In the genomic region with DNA sequence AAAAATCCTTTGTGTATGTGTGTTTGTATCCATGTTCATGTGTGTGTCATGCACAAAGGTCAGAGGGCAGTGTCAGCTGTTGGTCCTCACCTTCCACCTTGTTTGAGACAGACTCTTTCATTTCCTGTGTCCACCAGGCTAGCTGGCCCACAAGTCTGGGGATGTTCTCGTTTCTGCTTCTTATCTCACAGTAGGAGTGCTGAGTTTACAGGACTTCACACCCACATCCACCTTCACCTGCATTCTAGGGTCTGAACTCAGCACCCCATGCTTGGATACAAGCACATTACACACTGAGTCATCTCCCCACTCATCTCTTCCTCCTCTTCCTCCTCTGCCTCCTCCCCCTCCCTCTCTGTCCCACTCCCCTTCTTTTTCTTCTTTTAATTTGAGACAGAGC, we compare ENCODE assay signal across 20 mouse cellular contexts. TPM values are rescaled to one million over a fixed set of nuclear protein-coding genes. Genes with fewer than 3 reads are reported as not detected.
A peak's percentile ranks its signal among the peaks of the same experiment; 100 is the strongest.
DNase-seq lines count a peak whose midpoint lies in the region; ATAC-seq and TF ChIP-seq lines count a peak whose summit lies in the region.
"Had no signal": no experiment of that assay in that cellular context is flagged by ENCODE, and none has a peak within 500 bp of the region (broad histone marks: within the 10 kb centered on the region; RNA-seq: fewer than 3 reads in every experiment).

No protein-coding gene starts in this region.

- no peak for TF ChIP-seq POLR2A in bone marrow, adult 2 months (IDR thresholded peaks at IDR 0.05; ENCODE audit: borderline replicate concordance, control insufficient read depth, low read depth, low read length)

- peak overlapping the region; percentile 1; the same call in 1 of the 2 replicates for H3K4me2 ChIP-seq in heart, embryonic 13.5 days
- peak overlapping the region; percentile 60 for H3K4me2 ChIP-seq in liver, postnatal 0 days (ENCODE audit: low read depth, low read length)
- H3K4me2 ChIP-seq: embryonic facial prominence, embryonic 12.5 days; hindbrain, embryonic 12.5 days; neural tube, embryonic 12.5 days had no signal

- TF ChIP-seq EP300 in liver, postnatal 0 days (IDR thresholded peaks at IDR 0.05; ENCODE audit: low read depth) = no peak

- TF ChIP-seq CTCF in bone marrow, adult 2 months (IDR thresholded peaks at IDR 0.05; ENCODE audit: control insufficient read depth, insufficient read depth, low read length) = no peak
- no peak for TF ChIP-seq CTCF in liver, postnatal 0 days (IDR thresholded peaks at IDR 0.05; ENCODE audit: low read depth)

- ATAC-seq in heart, embryonic 13.5 days (ENCODE audit: extremely low read depth, insufficient number of reproducible peaks, low FRiP score, low TSS enrichment) = no peak
- ATAC-seq in liver, postnatal 0 days = peak; percentile 47

- H3K36me3 ChIP-seq in heart, embryonic 13.5 days = no peaks in the 10 kb centered on the region
- H3K36me3 ChIP-seq in liver, postnatal 0 days (replicated peaks; ENCODE audit: insufficient read depth, low read length) = peaks cover 6% of the 10 kb centered on the region; the same call in 1 of the 2 replicates
- H3K36me3 ChIP-seq: embryonic facial prominence, embryonic 12.5 days; hindbrain, embryonic 12.5 days; limb, embryonic 10.5 days; midbrain, embryonic 10.5 days; neural tube, embryonic 12.5 days had no signal

- DNase-seq in heart, adult 18-20 months = no peak
- peak; percentile 59 for DNase-seq in liver
- DNase-seq in liver, postnatal 0 days = no peak
- DNase-seq in urinary bladder, postnatal 4 days (ENCODE audit: low spot score in 2 of 2) = no peak
- DNase-seq in ovary, postnatal 10 days (ENCODE audit: low spot score) = no peak
- DNase-seq: B cell, adult 2 months; cerebellum, adult 9-10 months; kidney, postnatal 36 days; lung, adult 18-20 months; lung, postnatal 14 days; right cerebral cortex, adult 18-20 months; thymus, adult 18-20 months; thymus, postnatal 4 days had no signal

- H3K9me3 ChIP-seq in heart, embryonic 13.5 days = no peaks in the 10 kb centered on the region
- H3K9me3 ChIP-seq in liver, postnatal 0 days (ENCODE audit: low read length) = no peaks in the 10 kb centered on the region
- H3K9me3 ChIP-seq: embryonic facial prominence, embryonic 12.5 days; hindbrain, embryonic 12.5 days; limb, embryonic 10.5 days; midbrain, embryonic 10.5 days; neural tube, embryonic 12.5 days had no signal

- no peaks in the 10 kb centered on the region for H3K27me3 ChIP-seq in heart, embryonic 13.5 days (replicated peaks)
- no peaks in the 10 kb centered on the region for H3K27me3 ChIP-seq in liver, postnatal 0 days (ENCODE audit: insufficient read depth, low read length)
- H3K27me3 ChIP-seq: embryonic facial prominence, embryonic 12.5 days; hindbrain, embryonic 12.5 days; neural tube, embryonic 12.5 days had no signal

- no peak overlapping the region for H3K27ac ChIP-seq in heart, embryonic 13.5 days (replicated peaks)
- peak overlapping the region; percentile 95 for H3K27ac ChIP-seq in bone marrow, adult 2 months (ENCODE audit: control insufficient read depth, insufficient read depth, low read depth, low read length, poor library complexity)
- H3K27ac ChIP-seq in liver, postnatal 0 days (ENCODE audit: low read depth) = peak overlapping the region; percentile 91
- H3K27ac ChIP-seq: embryonic facial prominence, embryonic 12.5 days; hindbrain, embryonic 12.5 days; limb, embryonic 10.5 days; midbrain, embryonic 10.5 days; neural tube, embryonic 12.5 days had no signal

- 22% methylated on average over 1 of the region's 1 CpGs for WGBS in heart, embryonic 13.5 days
- 22% methylated on average over 1 of the region's 1 CpGs for WGBS in bone marrow, adult 2 months
- WGBS in liver, postnatal 0 days (ENCODE audit: insufficient replicate concordance) = 32% methylated on average over 1 of the region's 1 CpGs

- H3K9ac ChIP-seq in heart, embryonic 13.5 days = no peak overlapping the region
- peak overlapping the region; percentile 52 for H3K9ac ChIP-seq in liver, postnatal 0 days (replicated peaks)
- H3K9ac ChIP-seq: embryonic facial prominence, embryonic 12.5 days; hindbrain, embryonic 12.5 days; neural tube, embryonic 12.5 days had no signal

- no peak overlapping the region for H3K4me3 ChIP-seq in heart, embryonic 13.5 days
- no peak overlapping the region for H3K4me3 ChIP-seq in bone marrow, adult 2 months (replicated peaks; ENCODE audit: control insufficient read depth, low read depth, low read length)
- H3K4me3 ChIP-seq in liver, postnatal 0 days (ENCODE audit: low read depth, low read length) = peak overlapping the region; percentile 1; the same call in 1 of the 2 replicates
- H3K4me3 ChIP-seq: embryonic facial prominence, embryonic 12.5 days; hindbrain, embryonic 12.5 days; limb, embryonic 10.5 days; midbrain, embryonic 10.5 days; neural tube, embryonic 12.5 days had no signal

- H3K4me1 ChIP-seq in heart, embryonic 13.5 days = peaks cover 42% of the 10 kb centered on the region
- peaks cover 12% of the 10 kb centered on the region; the same call in 1 of the 2 replicates for H3K4me1 ChIP-seq in bone marrow, adult 2 months (ENCODE audit: control insufficient read depth, insufficient read depth, low read length)
- peaks cover 57% of the 10 kb centered on the region for H3K4me1 ChIP-seq in liver, postnatal 0 days (ENCODE audit: insufficient read depth)
- H3K4me1 ChIP-seq: embryonic facial prominence, embryonic 12.5 days; hindbrain, embryonic 12.5 days; limb, embryonic 10.5 days; midbrain, embryonic 10.5 days; neural tube, embryonic 12.5 days had no signal

RNA-seq across cellular contexts. Expression of a gene that starts 22.2 kb away (rescaled TPM):
- 2.8 and 3.3 TPM in 2 replicates for polyA plus RNA-seq in heart, embryonic 13.5 days (2015; fragmentation: Nextera tagmentation; extraction: Ambion mirVana)
- total RNA-seq in heart, adult 18-20 months (2021) = 10 to 100 TPM; 23.2 to 23.4 TPM
- 41.8 and 100 TPM in 2 replicates for polyA plus RNA-seq in bone marrow, adult 2 months (2011; ENCODE audit: insufficient read depth, insufficient read length, low replicate concordance, missing spikeins)
- 3.3 and 3.6 TPM in 2 replicates for polyA plus RNA-seq in liver, postnatal 0 days (2015; fragmentation: Nextera tagmentation; extraction: Ambion mirVana)

RNA-seq across cellular contexts. Expression of a gene that starts 38.0 kb away (rescaled TPM):
- 368 and 390 TPM in 2 replicates for polyA plus RNA-seq in heart, embryonic 13.5 days (2015; fragmentation: Nextera tagmentation; extraction: Ambion mirVana)
- 100 to 1,000 TPM; 479 to 585 TPM for total RNA-seq in heart, adult 18-20 months (2021)
- 502 and 942 TPM in 2 replicates for polyA plus RNA-seq in bone marrow, adult 2 months (2011; ENCODE audit: insufficient read depth, insufficient read length, low replicate concordance, missing spikeins)
- polyA plus RNA-seq in liver, postnatal 0 days (2015; fragmentation: Nextera tagmentation; extraction: Ambion mirVana) = 315 and 325 TPM in 2 replicates

RNA-seq across cellular contexts. Expression of a gene that starts 51.1 kb away (rescaled TPM):
- 18.4 and 20.0 TPM in 2 replicates for polyA plus RNA-seq in heart, embryonic 13.5 days (2015; fragmentation: Nextera tagmentation; extraction: Ambion mirVana)
- total RNA-seq in heart, adult 18-20 months (2021) = 100 to 1,000 TPM; 172 to 174 TPM
- 24.4 and 33.3 TPM in 2 replicates for polyA plus RNA-seq in bone marrow, adult 2 months (2011; ENCODE audit: insufficient read depth, insufficient read length, low replicate concordance, missing spikeins)
- 9.6 and 10.6 TPM in 2 replicates for polyA plus RNA-seq in liver, postnatal 0 days (2015; fragmentation: Nextera tagmentation; extraction: Ambion mirVana)
